Mouse (Mus musculus) forebrain, embryonic 16.5 days (tissue): Measurements from ENCODE around the gene Gstcd. TPM values are rescaled to one million over a fixed set of nuclear protein-coding genes. Genes with fewer than 3 reads are reported as not detected.
A peak's percentile ranks its signal among the peaks of the same experiment; 100 is the strongest.

ENCODE experiments used
- ATAC-seq: fragments of 200-750 bp; cut with Nextera tagmentation; 2 replicates; pipeline ENCODE4 v1.8.0; 2017; ENCODE audit warnings: mild to moderate bottlenecking, moderate library complexity
- H3K27ac ChIP-seq: fragments of 300-500 bp; sonication (generic); 2 replicates; pipeline ENCODE4 v1.5.1; 2014; ENCODE audit warnings: low read length, control low read depth
- H3K27me3 ChIP-seq: fragments of 300-500 bp; sonication (generic); replicated peaks from 2 replicates; pipeline ENCODE4 v1.6.1; 2014; ENCODE audit warnings: low read length; ENCODE audit not compliant: control insufficient read depth, insufficient read depth
- H3K36me3 ChIP-seq: fragments of 300-500 bp; sonication (generic); 2 replicates; pipeline ENCODE4 v1.6.1; 2014; ENCODE audit not compliant: control insufficient read depth, insufficient read depth
- H3K4me1 ChIP-seq: fragments of 300-500 bp; sonication (generic); replicated peaks from 2 replicates; pipeline ENCODE4 v1.6.1; 2014; ENCODE audit warnings: low read length; ENCODE audit not compliant: control insufficient read depth, insufficient read depth
- H3K4me2 ChIP-seq: fragments of 300-500 bp; sonication (generic); 2 replicates; pipeline ENCODE4 v1.6.1; 2014; ENCODE audit warnings: mild to moderate bottlenecking, low read length, control low read depth
- H3K4me3 ChIP-seq: fragments of 300-500 bp; sonication (generic); replicated peaks from 2 replicates; pipeline ENCODE4 v1.5.1; 2014; ENCODE audit warnings: mild to moderate bottlenecking, low read length, control low read depth
- H3K9ac ChIP-seq: fragments of 300-500 bp; sonication (generic); replicated peaks from 2 replicates; pipeline ENCODE4 v1.6.1; 2014; ENCODE audit warnings: low read depth, low read length, control low read depth
- H3K9me3 ChIP-seq: fragments of 300-500 bp; sonication (generic); 2 replicates; pipeline ENCODE4 v1.6.1; 2016; ENCODE audit warnings: low read length; ENCODE audit not compliant: control insufficient read depth
- WGBS: fragments of 180-500 bp; shearing (Covaris S2); extraction: QIAGEN DNeasy Blood & Tissue Kit; methylation state at CpG from one replicate; pipeline ENCODE4 v1.1.7; 2014; 5-methylcytosine and 5-hydroxymethylcytosine counted together
- polyA plus RNA-seq: library from polyadenylated mRNA; unstranded; fragments of >200 nt; fragmentation: Nextera tagmentation; extraction: Ambion mirVana; gene quantifications from 2 replicates; pipeline ENCODE4 v1.2.1, GENCODE M21; 2015

The Gstcd gene
- polyA plus RNA-seq, 1 experiment from 2014 or later: 4.5 TPM

DNA sequence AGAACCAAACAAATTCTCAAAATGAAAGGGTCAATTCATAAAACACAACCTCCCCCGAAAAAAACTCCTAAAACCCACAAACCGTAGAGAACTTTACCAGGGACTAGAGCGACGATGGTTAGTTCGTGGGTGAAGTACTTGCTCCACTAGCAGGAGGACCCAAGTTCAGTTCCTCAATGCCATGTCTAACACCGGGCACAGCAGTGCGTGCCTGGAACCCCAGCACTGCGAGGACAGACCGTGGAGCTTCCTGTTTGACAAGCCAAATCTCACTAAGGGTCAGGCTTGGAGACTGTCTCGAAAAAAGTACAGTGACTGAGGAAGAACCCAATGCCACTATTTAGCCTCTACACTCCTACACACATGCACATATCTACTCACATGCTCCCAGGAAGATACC lies 16.3 kb downstream of the Gstcd start:
- no peaks in the 10 kb centered on the region for H3K4me1 ChIP-seq
- H3K27me3 ChIP-seq: no peaks in the 10 kb centered on the region
- 95% methylated on average over 10 of the region's 10 CpGs for WGBS
- ATAC-seq: no peak
- H3K4me3 ChIP-seq: no peak overlapping the region
- H3K4me2 ChIP-seq: no peak overlapping the region
- H3K27ac ChIP-seq: no peak overlapping the region
- no peak overlapping the region for H3K9ac ChIP-seq
- H3K36me3 ChIP-seq: peaks cover 2% of the 10 kb centered on the region; the same call in 1 of the 2 replicates
- no peaks in the 10 kb centered on the region for H3K9me3 ChIP-seq

DNA sequence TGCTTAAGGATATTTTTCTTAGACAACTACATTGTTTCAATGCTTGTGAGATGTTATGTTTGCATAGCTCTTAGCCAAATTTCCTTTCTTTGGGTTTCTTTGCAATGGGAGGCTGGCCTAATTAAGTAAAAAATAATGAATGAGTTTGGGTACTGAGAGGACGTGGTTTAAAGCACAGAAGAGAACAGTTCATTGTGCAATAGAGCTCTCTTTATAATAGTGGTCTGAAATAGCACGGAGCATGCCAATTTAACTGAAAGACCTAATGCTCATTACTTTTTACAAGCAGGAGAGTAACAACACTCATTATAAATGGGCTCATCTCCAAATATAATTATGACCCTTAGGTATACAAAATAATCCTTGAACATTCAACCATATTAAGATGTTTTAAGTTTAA lies 39.8 kb downstream of the Gstcd start:
- H3K4me1 ChIP-seq: no peaks in the 10 kb centered on the region
- WGBS: 16% methylated on average over 2 of the region's 2 CpGs
- H3K4me3 ChIP-seq: no peak overlapping the region
- peak; percentile 78 for ATAC-seq
- no peak overlapping the region for H3K9ac ChIP-seq
- H3K9me3 ChIP-seq: no peaks in the 10 kb centered on the region
- no peaks in the 10 kb centered on the region for H3K27me3 ChIP-seq
- H3K27ac ChIP-seq: no peak overlapping the region
- no peak overlapping the region for H3K4me2 ChIP-seq
- H3K36me3 ChIP-seq: no peaks in the 10 kb centered on the region

DNA sequence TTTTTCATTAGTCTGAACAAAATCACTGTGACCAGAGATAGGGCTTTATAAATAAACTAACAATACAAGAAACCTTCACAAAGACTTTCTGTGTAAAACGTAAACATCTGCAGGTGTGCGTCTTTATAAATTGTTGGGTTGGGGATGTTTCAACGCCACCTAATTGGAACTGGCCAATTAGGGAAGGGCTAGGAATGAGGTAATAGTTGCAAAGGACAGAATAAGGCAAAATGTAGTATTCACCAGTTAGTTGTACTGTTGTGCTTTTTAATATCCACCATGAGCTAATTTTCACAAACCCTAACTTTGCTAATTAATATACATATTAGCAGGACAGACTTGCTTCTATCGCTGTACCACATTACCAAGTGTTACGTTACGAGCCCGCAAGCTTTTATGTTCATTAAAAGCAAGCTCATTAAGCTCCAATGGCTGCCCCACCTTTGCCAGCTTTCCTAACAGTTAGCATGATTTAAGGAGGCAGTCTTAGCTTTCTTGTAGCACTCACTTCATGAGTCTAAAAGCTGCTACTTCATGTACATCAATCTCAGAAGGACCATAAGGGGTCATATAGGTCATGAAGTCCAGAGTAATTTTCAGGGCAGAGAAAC lies 58.6 kb downstream of the Gstcd start:
- H3K9me3 ChIP-seq: no peaks in the 10 kb centered on the region
- H3K4me2 ChIP-seq: no peak overlapping the region
- no peak overlapping the region for H3K27ac ChIP-seq
- WGBS: 38% methylated on average over 7 of the region's 7 CpGs
- H3K4me3 ChIP-seq: no peak overlapping the region
- H3K36me3 ChIP-seq: no peaks in the 10 kb centered on the region
- no peak overlapping the region for H3K9ac ChIP-seq
- H3K27me3 ChIP-seq: no peaks in the 10 kb centered on the region
- peaks cover 3% of the 10 kb centered on the region; the same call in 1 of the 2 replicates for H3K4me1 ChIP-seq
- ATAC-seq: peak; percentile 33; the same call in 1 of the 2 replicates

DNA sequence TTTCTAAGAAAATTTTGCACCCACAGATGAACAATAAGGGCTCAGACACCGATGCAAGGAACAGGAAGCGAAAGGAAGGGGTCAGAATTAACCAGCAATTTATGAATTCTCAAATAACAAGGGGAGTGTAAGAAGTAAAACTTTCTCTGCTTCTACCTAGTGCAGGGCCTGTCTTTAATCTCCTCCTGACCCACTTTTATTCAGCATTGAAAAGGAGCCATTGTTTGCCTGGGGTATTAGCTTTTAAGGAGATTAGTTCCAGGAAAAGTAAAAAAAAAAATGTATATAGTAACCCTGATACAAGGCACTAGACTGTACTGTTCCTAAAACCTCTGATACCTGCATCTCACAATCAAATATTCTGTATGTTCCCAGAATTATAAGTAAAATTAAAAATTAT lies 64.9 kb downstream of the Gstcd start:
- WGBS: 21% methylated on average over 2 of the region's 2 CpGs
- no peak overlapping the region for H3K4me2 ChIP-seq

DNA sequence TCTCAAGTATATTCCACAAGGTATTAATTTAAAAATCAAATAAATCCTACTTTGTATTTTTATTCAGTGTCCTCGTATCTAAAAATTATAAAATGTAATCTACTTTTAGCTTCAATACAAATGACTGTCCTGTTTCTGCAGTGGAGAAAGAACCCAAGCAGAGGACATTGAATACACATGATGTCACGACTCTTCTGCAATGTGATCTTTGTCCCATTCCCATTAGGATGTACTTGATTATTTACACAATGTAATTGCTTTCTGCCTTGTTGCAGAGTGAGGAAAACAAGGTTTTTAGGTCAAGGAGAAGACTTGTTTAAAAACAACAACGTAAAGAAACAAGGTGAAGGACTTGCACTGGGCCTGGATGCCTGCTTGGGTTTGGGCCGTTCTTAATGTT lies 84.6 kb downstream of the Gstcd start:
- Histone ChIP-seq H3K9ac (no peak overlapping the region), H3K4me1 (no peaks in the 10 kb centered on the region), H3K27me3 (no peaks in the 10 kb centered on the region), H3K27ac (no peak overlapping the region), H3K36me3 (no peaks in the 10 kb centered on the region), H3K9me3 (no peaks in the 10 kb centered on the region), H3K4me2 (no peak overlapping the region), H3K4me3 (no peak overlapping the region)
- WGBS: 83% methylated on average over 4 of the region's 4 CpGs
- no peak for ATAC-seq

More for the DNA sequence above, 64.9 kb downstream of the Gstcd start:
- H3K27me3 ChIP-seq: no peaks in the 10 kb centered on the region
- no peak overlapping the region for H3K27ac ChIP-seq
- H3K9me3 ChIP-seq: no peaks in the 10 kb centered on the region
- no peak overlapping the region for H3K4me3 ChIP-seq
- H3K4me1 ChIP-seq: no peaks in the 10 kb centered on the region
- H3K9ac ChIP-seq: no peak overlapping the region
- H3K36me3 ChIP-seq: no peaks in the 10 kb centered on the region
- ATAC-seq: no peak

DNA sequence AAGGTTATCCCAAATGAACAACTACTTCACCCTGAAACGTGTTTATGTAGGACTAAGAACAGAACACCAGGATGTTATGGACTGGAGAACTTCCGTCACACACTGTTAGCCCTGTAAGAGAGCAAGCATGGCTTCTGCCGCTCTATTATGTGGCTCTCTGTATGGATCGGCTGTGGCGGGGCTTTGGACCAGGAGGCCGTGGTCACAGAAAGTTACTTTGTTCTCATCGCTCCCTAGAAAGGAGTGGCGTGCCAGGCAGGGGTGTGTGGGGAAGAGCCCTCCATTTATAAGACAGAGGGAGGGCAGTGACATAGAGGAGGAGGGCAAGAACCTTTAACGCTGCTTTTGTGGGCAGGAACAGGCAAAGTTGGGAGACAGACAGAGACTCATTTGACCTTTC lies 95.5 kb downstream of the Gstcd start:
- H3K4me1 ChIP-seq: no peaks in the 10 kb centered on the region
- no peak overlapping the region for H3K4me2 ChIP-seq
- 69% methylated on average over 9 of the region's 9 CpGs for WGBS
- H3K27ac ChIP-seq: no peak overlapping the region
- no peaks in the 10 kb centered on the region for H3K9me3 ChIP-seq
- no peaks in the 10 kb centered on the region for H3K27me3 ChIP-seq
- H3K9ac ChIP-seq: no peak overlapping the region
- ATAC-seq: no peak
- no peak overlapping the region for H3K4me3 ChIP-seq
- no peaks in the 10 kb centered on the region for H3K36me3 ChIP-seq

DNA sequence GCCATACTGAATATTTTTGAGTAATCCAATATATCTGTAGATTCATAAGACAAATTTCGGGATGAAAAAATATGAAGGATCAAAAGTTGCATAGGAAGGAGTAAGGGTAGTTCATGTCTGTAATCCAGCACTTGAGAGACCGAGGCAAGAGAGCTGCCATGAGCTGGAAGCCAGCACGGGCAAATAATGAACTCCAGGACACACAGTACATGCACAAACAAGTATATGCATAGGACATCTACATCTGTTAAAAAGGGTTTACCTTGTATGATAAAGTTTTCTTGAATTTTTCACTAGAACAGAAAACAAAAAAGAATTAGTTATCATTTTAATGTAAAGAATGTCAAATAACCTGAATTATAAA lies 95.9 kb downstream of the Gstcd start:
- Histone ChIP-seq H3K4me2 (no peak overlapping the region), H3K9me3 (no peaks in the 10 kb centered on the region), H3K27ac (no peak overlapping the region), H3K4me3 (no peak overlapping the region), H3K4me1 (no peaks in the 10 kb centered on the region), H3K27me3 (no peaks in the 10 kb centered on the region), H3K9ac (no peak overlapping the region), H3K36me3 (no peaks in the 10 kb centered on the region)
- 90% methylated on average over 3 of the region's 3 CpGs for WGBS
- no peak for ATAC-seq

DNA sequence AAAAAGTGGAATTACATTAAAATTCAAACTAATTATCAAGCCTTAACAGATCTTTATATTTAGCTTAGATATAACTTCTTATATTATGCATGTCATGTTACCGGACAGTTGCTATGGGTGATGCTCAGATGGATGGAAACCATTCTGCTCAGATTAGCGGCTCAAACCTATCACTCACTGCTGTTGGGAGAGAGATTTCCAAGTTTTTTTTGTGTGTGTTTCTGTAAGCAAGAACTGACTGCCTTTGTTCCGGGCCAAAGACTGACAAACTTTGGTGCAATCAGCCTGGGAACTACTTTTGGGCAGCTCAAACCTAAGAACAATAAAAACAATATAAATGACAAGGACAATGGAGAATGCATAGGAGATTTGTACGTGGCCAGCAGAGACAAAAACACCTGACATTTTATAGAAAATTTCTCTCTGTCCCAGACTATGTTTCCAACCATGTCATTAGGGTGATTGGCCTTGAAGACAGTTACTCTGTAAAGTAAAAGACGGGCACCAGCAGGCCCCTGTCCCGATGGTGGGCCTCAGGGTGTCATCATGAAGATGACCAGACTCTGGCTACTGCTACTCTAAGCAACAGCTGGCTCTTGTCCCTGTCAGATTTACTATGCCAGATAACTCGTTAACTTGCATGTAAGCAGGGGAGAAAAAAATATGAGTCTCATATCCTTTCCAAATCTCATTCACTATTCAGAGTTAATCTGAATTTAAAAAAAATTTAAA lies 96.5 kb downstream of the Gstcd start:
- WGBS: 82% methylated on average over 7 of the region's 7 CpGs
- no peaks in the 10 kb centered on the region for H3K36me3 ChIP-seq

DNA sequence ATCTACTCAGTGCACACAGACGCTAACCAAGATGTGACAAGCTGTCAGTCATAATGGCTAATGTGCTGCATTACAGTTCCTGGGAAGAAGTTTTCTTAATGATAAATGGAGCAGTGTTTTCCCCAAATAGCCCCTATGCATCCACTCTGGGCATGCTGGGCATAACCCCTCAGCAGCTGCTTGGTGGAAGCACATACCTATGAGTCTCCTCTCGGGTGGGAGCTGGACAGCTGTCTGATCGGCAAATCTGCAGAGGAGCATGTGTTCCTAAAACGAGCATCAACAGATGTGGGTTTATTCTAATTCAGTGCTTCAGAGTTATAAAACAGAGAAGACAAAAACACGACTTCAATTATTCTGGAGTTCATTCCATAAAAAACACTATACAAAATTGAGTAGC lies 105.6 kb downstream of the Gstcd start:
- Histone ChIP-seq H3K9ac (no peak overlapping the region), H3K9me3 (no peaks in the 10 kb centered on the region), H3K4me3 (no peak overlapping the region), H3K27ac (no peak overlapping the region), H3K36me3 (no peaks in the 10 kb centered on the region), H3K27me3 (no peaks in the 10 kb centered on the region), H3K4me1 (no peaks in the 10 kb centered on the region), H3K4me2 (no peak overlapping the region)
- 86% methylated on average over 5 of the region's 5 CpGs for WGBS
- ATAC-seq: no peak

More for the DNA sequence above, 96.5 kb downstream of the Gstcd start:
- Histone ChIP-seq H3K4me1 (no peaks in the 10 kb centered on the region), H3K9ac (no peak overlapping the region), H3K9me3 (no peaks in the 10 kb centered on the region), H3K27me3 (no peaks in the 10 kb centered on the region), H3K27ac (no peak overlapping the region), H3K4me2 (no peak overlapping the region), H3K4me3 (no peak overlapping the region)
- ATAC-seq: no peak
